Mouse (Mus musculus): ENCODE data around the gene Neurog3. TPM values are rescaled to one million over a fixed set of nuclear protein-coding genes. Genes with fewer than 3 reads are reported as not detected.
A peak's percentile ranks its signal among the peaks of the same experiment; 100 is the strongest.

Gene Neurog3
- total RNA-seq, 2 experiments from 2014 or later, result not detected

- no peak for DNase-seq (ENCODE audit: low spot score in 2 of 2)
These were observed 3.0 kb downstream of the Neurog3 start for GRCm38 (mm10) chr10:62135696-62136470.

GRCm38 (mm10) chr10:62137150-62137549, 4.3 kb downstream of the Neurog3 start:
- no peak for DNase-seq (ENCODE audit: low spot score in 2 of 2)

GRCm38 (mm10) chr10:62138040-62138439, 5.2 kb downstream of the Neurog3 start:
- no peak for DNase-seq (ENCODE audit: low spot score in 2 of 2)

GRCm38 (mm10) chr10:62143820-62144219, 10.9 kb downstream of the Neurog3 start, which contains the start of gene Fam241b:
TSS of gene Fam241b (minus strand) at chr10:62143920.
- no peak for DNase-seq (ENCODE audit: low spot score in 2 of 2)

- no peak for DNase-seq (ENCODE audit: low spot score in 2 of 2)
These were observed 13.1 kb downstream of the Neurog3 start for GRCm38 (mm10) chr10:62145957-62146356.

- DNase-seq (ENCODE audit: low spot score in 2 of 2), result no peak
These were observed 14.8 kb downstream of the Neurog3 start for GRCm38 (mm10) chr10:62147466-62148248.

GRCm38 (mm10) chr10:62149929-62150328, 17.0 kb downstream of the Neurog3 start:
- DNase-seq (ENCODE audit: low spot score in 2 of 2), result no peak

- no peak for DNase-seq (ENCODE audit: low spot score in 2 of 2)
These were observed 29.5 kb downstream of the Neurog3 start for GRCm38 (mm10) chr10:62162410-62162809.

- DNase-seq (ENCODE audit: low spot score in 2 of 2), result no peak
These were observed 40.1 kb downstream of the Neurog3 start for GRCm38 (mm10) chr10:62172841-62173553.

- no peak for DNase-seq (ENCODE audit: low spot score in 2 of 2)
These were observed 41.1 kb downstream of the Neurog3 start for GRCm38 (mm10) chr10:62173941-62174448.

- DNase-seq (ENCODE audit: low spot score in 2 of 2), result no peak
These were observed 41.8 kb downstream of the Neurog3 start for GRCm38 (mm10) chr10:62174533-62175313.

- no peak for DNase-seq (ENCODE audit: low spot score in 2 of 2)
These were observed 47.1 kb downstream of the Neurog3 start for GRCm38 (mm10) chr10:62179944-62180343.

GRCm38 (mm10) chr10:62181701-62182100, 48.8 kb downstream of the Neurog3 start:
- DNase-seq (ENCODE audit: low spot score in 2 of 2), result no peak

- DNase-seq (ENCODE audit: low spot score in 2 of 2), result no peak
These were observed 49.7 kb downstream of the Neurog3 start for GRCm38 (mm10) chr10:62182471-62183014.

GRCm38 (mm10) chr10:62183053-62183452, 50.2 kb downstream of the Neurog3 start:
- DNase-seq (ENCODE audit: low spot score in 2 of 2), result peak; percentile 97 to 98

Other genes starting within 250 kb of the Neurog3 start
- gene Col13a1, start 154.0 kb upstream of the Neurog3 start, total RNA-seq (2021), result 1 to 10 TPM; 1.7 to 2.4 TPM
- gene Fam241b, start 10.8 kb downstream of the Neurog3 start, total RNA-seq (2021), result 10 to 100 TPM; 42.7 to 44.1 TPM
- 10 to 100 TPM; 18.0 to 20.0 TPM for gene Tspan15, start 98.2 kb downstream of the Neurog3 start, total RNA-seq (2021)
- under 1 TPM; 0.18 to 0.33 TPM for gene Tacr2, start 119.3 kb downstream of the Neurog3 start, total RNA-seq (2021)
- 100 to 1,000 TPM; 307 to 312 TPM for gene Hk1, start 246.8 kb downstream of the Neurog3 start, total RNA-seq (2021)

All from layer of hippocampus, postnatal 14 days (tissue).